Mouse (Mus musculus) monocyte, adult 5-6 weeks (primary cell): Measurements from ENCODE around the gene Btbd35f29. TPM values are rescaled to one million over a fixed set of nuclear protein-coding genes. Genes with fewer than 3 reads are reported as not detected.
"Not testable (repeated sequence)": the region's sequence is repeated elsewhere in the genome, so short reads cannot be mapped to it uniquely, and the experiment has no call there.

ENCODE experiments used
- ATAC-seq: fragments of 153-309, 156-312 bp; replicated peaks from 2 replicates; pipeline ENCODE4 v1.8.0; 2017; ENCODE audit warnings: mild to moderate bottlenecking; ENCODE audit not compliant: low TSS enrichment, insufficient number of reproducible peaks, severe bottlenecking, poor library complexity, low FRiP score
- total RNA-seq: library from RNA; stranded (forward); fragments of 200-1000, 200-491, 200-594 nt; gene quantifications from 3 replicates; pipeline ENCODE4 v1.2.3, GENCODE M21; 2017

Gene Btbd35f29
- not detected in 3 replicates for total RNA-seq

GRCm38 (mm10) chrX:31117374-31117773 lies at the start of gene Btbd35f29:
Btbd35f29 (plus strand) TSS chrX:31117674.
- ATAC-seq: not testable (repeated sequence)

- not testable (repeated sequence) for ATAC-seq
Measured at GRCm38 (mm10) chrX:31141416-31141815, 23.9 kb downstream of the Btbd35f29 start.

GRCm38 (mm10) chrX:31145144-31145543 lies 27.7 kb downstream of the Btbd35f29 start:
- ATAC-seq: not testable (repeated sequence)

GRCm38 (mm10) chrX:31145835-31146234 lies 28.4 kb downstream of the Btbd35f29 start:
- not testable (repeated sequence) for ATAC-seq

- not testable (repeated sequence) for ATAC-seq
Measured at GRCm38 (mm10) chrX:31158534-31159085, 41.1 kb downstream of the Btbd35f29 start.

- not testable (repeated sequence) for ATAC-seq
Measured at GRCm38 (mm10) chrX:31159450-31160322, 42.2 kb downstream of the Btbd35f29 start.

GRCm38 (mm10) chrX:31160554-31160953 lies 43.1 kb downstream of the Btbd35f29 start:
- ATAC-seq: not testable (repeated sequence)

GRCm38 (mm10) chrX:31162638-31163037 lies 45.2 kb downstream of the Btbd35f29 start:
- not testable (repeated sequence) for ATAC-seq

- not testable (repeated sequence) for ATAC-seq
Measured at GRCm38 (mm10) chrX:31165193-31165592, 47.7 kb downstream of the Btbd35f29 start.

Other genes with a start within 250 kb of the Btbd35f29 start
- gene Spin2f, start 136.2 kb downstream of the Btbd35f29 start, total RNA-seq: not detected in 3 replicates
- gene Btbd35f26, start 218.8 kb downstream of the Btbd35f29 start, total RNA-seq: not detected in 3 replicates